Mouse (Mus musculus) liver, embryonic 11.5 days (tissue): ENCODE measurements around the gene Bri3. TPM values are rescaled to one million over a fixed set of nuclear protein-coding genes. Genes with fewer than 3 reads are reported as not detected.

Source experiments
- ATAC-seq: fragments of 200-750 bp; cut with Nextera tagmentation; replicated peaks from 2 replicates; pipeline ENCODE4 v1.8.0; 2017; ENCODE audit warnings: moderate number of reproducible peaks, mild to moderate bottlenecking, moderate TSS enrichment, moderate library complexity; ENCODE audit not compliant: low FRiP score
- DNase-seq: peaks from one replicate; pipeline ENCODE4 v3.0.0-alpha.2; 2017; ENCODE audit warnings: low spot score
- H3K27ac ChIP-seq: fragments of 300-500 bp; sonication (generic); 2 replicates; pipeline ENCODE4 v1.5.1; 2014; ENCODE audit warnings: mild to moderate bottlenecking, low read depth, low read length, control low read depth
- H3K27me3 ChIP-seq: fragments of 300-500 bp; sonication (generic); replicated peaks from 2 replicates; pipeline ENCODE4 v1.6.1; 2014; ENCODE audit warnings: low read length, mixed read lengths; ENCODE audit not compliant: control insufficient read depth, insufficient read depth
- H3K36me3 ChIP-seq: fragments of 300-500 bp; sonication (generic); 2 replicates; pipeline ENCODE4 v1.6.1; 2014; ENCODE audit warnings: mild to moderate bottlenecking, low read length, moderate library complexity, mixed read lengths; ENCODE audit not compliant: control insufficient read depth, insufficient read depth
- H3K4me1 ChIP-seq: fragments of 300-500 bp; sonication (generic); replicated peaks from 2 replicates; pipeline ENCODE4 v1.6.1; 2014; ENCODE audit warnings: low read length, mixed read lengths; ENCODE audit not compliant: control insufficient read depth, insufficient read depth
- H3K4me2 ChIP-seq: fragments of 300-500 bp; sonication (generic); 2 replicates; pipeline ENCODE4 v1.6.1; 2014; ENCODE audit warnings: mild to moderate bottlenecking, control low read depth, moderate library complexity
- H3K4me3 ChIP-seq: fragments of 300-500 bp; sonication (generic); 2 replicates; pipeline ENCODE4 v1.5.1; 2014; ENCODE audit warnings: low read depth, low read length, control low read depth
- H3K9ac ChIP-seq: fragments of 300-500 bp; sonication (generic); 2 replicates; pipeline ENCODE4 v1.6.1; 2014; ENCODE audit warnings: low read depth, low read length, control low read depth
- H3K9me3 ChIP-seq: fragments of 300-500 bp; sonication (generic); 2 replicates; pipeline ENCODE4 v1.6.1; 2016; ENCODE audit warnings: low read length, inconsistent platforms, mixed read lengths; ENCODE audit not compliant: control insufficient read depth
- WGBS: fragments of 180-500 bp; shearing (Covaris S2); extraction: QIAGEN DNeasy Blood & Tissue Kit; methylation state at CpG from one replicate; pipeline ENCODE4 v1.1.7; 2014; 5-methylcytosine and 5-hydroxymethylcytosine counted together
- polyA plus RNA-seq: library from polyadenylated mRNA; unstranded; fragments of >200 nt; fragmentation: Nextera tagmentation; extraction: Ambion mirVana; gene quantifications from 2 replicates; pipeline ENCODE4 v1.2.1, GENCODE M21; 2014

Bri3 gene
- polyA plus RNA-seq, 1 experiment from 2014 or later: 59.2 TPM

DNA sequence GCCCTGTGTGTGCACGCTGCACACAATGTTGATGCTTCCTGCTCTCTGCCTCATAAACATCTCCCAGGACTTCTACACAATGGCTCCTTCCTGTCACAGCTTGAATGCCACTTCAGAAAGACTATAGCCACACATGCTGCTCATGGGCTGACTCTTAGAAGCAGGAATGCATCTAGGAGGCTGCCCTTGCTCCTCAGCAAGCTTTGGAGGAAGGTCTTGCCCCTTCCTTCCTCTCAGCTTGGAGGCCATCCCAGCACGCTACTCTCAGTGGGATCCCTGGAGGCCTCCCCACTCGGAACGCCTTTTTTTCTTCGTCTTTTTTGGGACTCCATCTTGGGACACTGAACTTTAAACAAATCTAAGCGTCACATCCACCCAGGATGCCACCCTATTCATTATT, 30.7 kb downstream of the Bri3 start:
- no peaks in the 10 kb centered on the region for H3K27me3 ChIP-seq
- no peak overlapping the region for H3K27ac ChIP-seq
- peaks cover 7% of the 10 kb centered on the region for H3K4me1 ChIP-seq
- no peak overlapping the region for H3K4me2 ChIP-seq
- H3K9ac ChIP-seq: no peak overlapping the region
- no peak overlapping the region for H3K4me3 ChIP-seq
- H3K36me3 ChIP-seq: no peaks in the 10 kb centered on the region
- DNase-seq (no peak), ATAC-seq (no peak)
- H3K9me3 ChIP-seq: no peaks in the 10 kb centered on the region
- WGBS: 76% methylated on average over 6 of the region's 6 CpGs

DNA sequence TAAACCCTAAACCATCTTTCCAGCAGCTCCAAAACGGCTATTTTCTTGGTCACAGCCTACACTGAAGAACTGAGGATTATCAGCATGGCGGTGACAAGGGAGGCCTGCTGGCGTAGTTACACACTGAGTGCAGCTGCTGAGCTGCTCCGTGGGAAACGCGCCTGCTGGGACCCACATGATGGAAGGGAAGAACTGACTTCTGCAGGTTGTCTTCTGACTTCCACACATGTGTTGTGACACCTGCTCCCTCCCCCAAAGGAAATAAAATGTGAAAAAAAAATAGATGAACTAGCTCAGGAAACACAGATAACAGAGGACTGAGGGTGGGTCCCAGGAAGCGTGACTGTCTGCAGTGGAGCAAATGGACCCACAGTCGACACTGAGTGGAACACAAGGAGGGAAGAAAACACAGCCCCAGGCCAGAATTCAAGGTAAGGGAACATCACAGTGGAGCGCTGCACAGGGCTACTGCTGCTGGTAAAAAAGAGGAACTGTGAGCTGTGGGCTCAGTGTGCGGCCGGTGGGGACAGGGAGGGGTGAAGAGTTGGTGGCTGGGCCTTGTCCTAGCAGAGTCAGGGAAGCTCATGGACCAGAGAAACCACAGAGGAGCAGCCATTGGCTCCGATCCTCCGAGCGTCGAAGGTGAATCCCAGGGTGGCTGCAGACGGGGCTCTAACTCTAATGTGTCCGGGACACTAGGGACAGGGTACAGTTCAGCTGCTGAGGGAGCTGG, 32.8 kb downstream of the Bri3 start:
- Histone ChIP-seq H3K27me3 (no peaks in the 10 kb centered on the region), H3K4me3 (no peak overlapping the region), H3K27ac (no peak overlapping the region), H3K9me3 (no peaks in the 10 kb centered on the region), H3K4me1 (no peaks in the 10 kb centered on the region; the same call in 1 of the 2 replicates), H3K4me2 (no peak overlapping the region), H3K9ac (no peak overlapping the region), H3K36me3 (no peaks in the 10 kb centered on the region)
- DNase-seq: no peak
- no peak for ATAC-seq
- 53% methylated on average over 17 of the region's 17 CpGs for WGBS

DNA sequence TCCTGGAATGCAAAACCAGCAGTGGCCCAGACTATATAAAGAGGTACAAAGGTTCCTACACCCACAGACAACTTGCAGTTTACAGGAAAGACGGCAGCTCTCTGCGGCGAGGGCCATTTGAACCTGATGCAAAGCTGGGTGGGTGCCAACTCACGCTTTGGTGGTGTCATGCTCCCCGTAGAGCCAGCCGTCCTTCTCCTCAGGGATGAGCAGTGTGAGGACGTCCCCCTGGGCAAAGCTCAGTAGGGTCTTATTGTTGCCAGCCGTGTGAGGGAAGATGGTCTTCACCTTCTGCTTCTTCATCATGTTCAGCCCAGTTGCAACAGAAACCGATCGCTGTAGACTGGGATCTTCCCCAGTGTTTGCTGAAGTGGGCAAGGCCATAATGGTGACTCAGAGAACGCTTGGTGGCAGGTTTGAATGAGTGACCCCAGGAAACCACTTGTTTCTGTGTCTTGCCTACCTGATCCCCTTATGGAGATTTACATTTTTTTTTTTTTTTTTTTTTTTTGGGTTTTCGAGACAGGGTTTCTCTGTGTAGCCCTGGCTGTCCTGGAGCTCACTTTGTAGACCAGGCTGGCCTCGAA, 34.2 kb downstream of the Bri3 start:
- Histone ChIP-seq H3K9me3 (no peaks in the 10 kb centered on the region), H3K27ac (no peak overlapping the region), H3K9ac (no peak overlapping the region), H3K4me3 (no peak overlapping the region), H3K4me2 (no peak overlapping the region), H3K4me1 (no peaks in the 10 kb centered on the region), H3K36me3 (no peaks in the 10 kb centered on the region), H3K27me3 (no peaks in the 10 kb centered on the region)
- WGBS: 87% methylated on average over 12 of the region's 13 CpGs
- ATAC-seq: no peak
- no peak for DNase-seq

DNA sequence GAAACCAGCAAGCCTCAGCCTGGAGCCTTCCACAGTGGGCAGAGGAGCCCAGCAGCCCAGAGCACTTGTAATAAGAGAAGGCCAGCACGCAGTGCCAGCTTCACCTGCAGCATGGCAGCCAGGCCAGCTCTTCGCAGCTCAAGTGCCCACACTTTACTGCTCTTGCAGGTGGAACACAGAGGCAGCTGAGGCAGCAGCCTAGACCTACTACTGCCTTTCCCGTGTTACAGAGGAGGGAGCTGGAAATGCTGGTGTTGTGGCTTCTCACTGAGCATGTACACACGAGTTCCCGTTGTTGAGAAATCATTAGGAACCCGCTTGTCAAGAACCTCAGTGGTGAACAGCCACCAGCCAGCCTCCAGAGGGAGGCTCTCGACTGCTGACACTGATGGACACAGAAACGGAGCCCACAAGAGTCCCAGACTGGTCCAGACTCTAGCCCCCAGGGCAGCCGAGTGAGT, 34.9 kb downstream of the Bri3 start:
- H3K4me2 ChIP-seq: no peak overlapping the region
- H3K9me3 ChIP-seq: no peaks in the 10 kb centered on the region
- ATAC-seq: no peak
- no peak overlapping the region for H3K9ac ChIP-seq
- H3K4me3 ChIP-seq: no peak overlapping the region
- 82% methylated on average over 9 of the region's 9 CpGs for WGBS
- H3K27ac ChIP-seq: no peak overlapping the region
- no peaks in the 10 kb centered on the region for H3K4me1 ChIP-seq
- no peaks in the 10 kb centered on the region for H3K27me3 ChIP-seq
- DNase-seq: no peak
- H3K36me3 ChIP-seq: no peaks in the 10 kb centered on the region

DNA sequence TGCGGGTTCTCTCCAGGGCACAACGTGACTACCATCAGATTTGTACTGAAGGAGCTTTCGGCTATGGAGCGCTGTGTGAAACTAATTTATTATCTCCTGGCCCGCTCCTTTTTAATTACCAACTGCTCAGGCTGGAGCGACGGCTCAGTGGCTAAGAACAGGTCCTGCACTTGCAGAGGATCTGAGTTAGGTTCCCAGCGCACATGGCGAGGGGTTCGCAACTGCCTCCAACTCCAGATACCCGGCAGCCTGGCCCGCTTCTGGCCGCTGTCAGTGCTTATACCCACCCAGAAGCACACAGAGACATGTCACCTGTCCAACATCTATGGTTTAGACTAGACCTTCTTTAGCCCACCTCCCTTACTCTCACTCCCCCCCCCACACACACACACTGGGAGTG, 35.7 kb downstream of the Bri3 start:
- ATAC-seq (no peak), DNase-seq (peak; percentile 28)
- Histone ChIP-seq H3K9me3 (no peaks in the 10 kb centered on the region), H3K4me1 (no peaks in the 10 kb centered on the region), H3K27me3 (no peaks in the 10 kb centered on the region), H3K4me2 (no peak overlapping the region), H3K9ac (no peak overlapping the region), H3K36me3 (no peaks in the 10 kb centered on the region), H3K4me3 (no peak overlapping the region), H3K27ac (no peak overlapping the region)
- WGBS: 95% methylated on average over 13 of the region's 13 CpGs

DNA sequence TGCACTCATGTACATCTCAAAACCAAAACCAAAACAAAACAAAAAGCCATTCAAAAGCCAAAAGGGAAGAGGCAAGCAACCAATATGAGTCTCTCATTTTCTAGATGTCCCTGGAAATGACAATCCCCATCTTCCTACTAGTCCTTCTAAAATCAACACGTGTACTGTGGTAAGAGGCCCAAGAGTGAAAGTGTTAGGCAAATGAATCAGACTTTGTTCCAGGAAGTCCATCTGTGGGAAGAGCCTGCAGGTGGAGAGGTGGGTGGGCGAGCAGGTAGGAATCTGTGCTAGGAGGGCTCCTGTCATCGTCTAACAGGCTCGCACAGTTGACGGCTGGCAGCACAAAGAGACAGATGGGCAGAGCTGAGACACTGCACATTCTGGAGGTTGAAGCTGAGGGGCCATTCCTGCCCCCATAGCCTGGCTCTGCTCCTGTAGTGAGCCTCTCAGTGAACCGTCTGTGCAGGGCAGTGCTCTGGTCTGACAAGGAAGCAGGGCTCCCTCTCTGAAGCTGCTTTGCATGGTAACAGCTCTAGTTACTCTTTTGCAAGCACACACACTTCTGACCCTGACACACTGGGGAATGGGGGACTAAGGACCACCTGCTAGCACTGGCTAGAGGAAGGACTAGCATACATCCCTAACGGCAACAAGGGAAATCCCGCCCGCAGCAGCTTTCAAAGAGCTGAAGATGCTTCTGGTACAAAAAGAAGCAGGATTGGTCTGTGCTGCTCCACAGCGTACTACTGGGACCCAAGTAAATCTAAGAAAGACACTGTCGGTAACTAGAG, 38.4 kb downstream of the Bri3 start:
- Histone ChIP-seq H3K27ac (no peak overlapping the region), H3K9me3 (no peaks in the 10 kb centered on the region), H3K9ac (no peak overlapping the region), H3K4me3 (no peak overlapping the region), H3K4me1 (no peaks in the 10 kb centered on the region), H3K36me3 (no peaks in the 10 kb centered on the region), H3K27me3 (no peaks in the 10 kb centered on the region), H3K4me2 (no peak overlapping the region)
- ATAC-seq (no peak), DNase-seq (no peak)
- 82% methylated on average over 11 of the region's 11 CpGs for WGBS

DNA sequence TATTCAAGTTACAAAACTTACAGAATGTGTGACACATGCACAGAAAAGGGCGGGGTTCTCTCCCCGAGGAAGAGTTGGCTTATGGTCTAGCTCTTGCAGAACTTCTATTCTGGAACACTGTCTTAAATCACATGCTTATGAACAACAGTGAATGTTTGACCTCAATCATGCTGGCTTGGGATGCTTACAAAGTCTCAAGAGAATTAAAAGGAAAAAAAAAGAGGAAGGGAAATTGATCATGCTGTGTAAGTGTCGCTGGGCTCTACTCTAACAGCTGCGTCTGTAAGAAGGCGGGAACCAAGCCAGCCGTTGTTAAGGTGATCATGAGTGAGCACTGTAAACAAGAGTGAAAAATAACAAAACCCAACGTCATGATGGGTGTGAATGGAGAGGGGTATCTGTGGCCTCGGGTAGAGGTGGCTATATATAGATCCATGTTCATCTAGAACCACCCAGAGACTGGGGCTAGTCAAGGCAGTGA, 39.4 kb downstream of the Bri3 start:
- Histone ChIP-seq H3K4me1 (no peaks in the 10 kb centered on the region), H3K36me3 (no peaks in the 10 kb centered on the region), H3K27ac (no peak overlapping the region), H3K4me2 (no peak overlapping the region), H3K9me3 (no peaks in the 10 kb centered on the region), H3K4me3 (no peak overlapping the region), H3K27me3 (no peaks in the 10 kb centered on the region), H3K9ac (no peak overlapping the region)
- 63% methylated on average over 8 of the region's 8 CpGs for WGBS
- ATAC-seq (no peak), DNase-seq (no peak)

DNA sequence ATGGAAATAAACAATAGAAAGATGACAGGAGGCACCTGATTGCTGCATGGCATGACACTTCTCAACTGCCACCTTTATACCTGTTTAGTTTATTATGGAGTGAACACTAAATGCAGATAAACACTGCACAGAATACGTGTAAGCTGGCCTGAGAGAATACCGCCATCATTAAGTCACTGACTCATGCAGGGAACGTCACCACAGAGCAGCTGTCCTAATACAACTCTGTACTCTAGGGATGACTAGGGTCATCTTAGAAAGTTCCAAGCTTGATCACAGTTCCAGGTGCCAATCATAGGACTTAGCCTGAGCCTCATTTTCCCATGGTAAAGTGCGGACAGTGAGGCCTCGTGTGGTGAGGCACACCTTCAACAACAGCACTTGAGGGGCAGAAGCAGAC, 40.4 kb downstream of the Bri3 start:
- Histone ChIP-seq H3K27ac (no peak overlapping the region), H3K4me2 (no peak overlapping the region), H3K4me1 (no peaks in the 10 kb centered on the region), H3K36me3 (no peaks in the 10 kb centered on the region), H3K4me3 (no peak overlapping the region), H3K9ac (no peak overlapping the region), H3K27me3 (no peaks in the 10 kb centered on the region), H3K9me3 (no peaks in the 10 kb centered on the region)
- DNase-seq (no peak), ATAC-seq (no peak)
- 85% methylated on average over 5 of the region's 5 CpGs for WGBS
